Mouse (Mus musculus): ENCODE data around the gene Lmx1a. TPM values are rescaled to one million over a fixed set of nuclear protein-coding genes. Genes with fewer than 3 reads are reported as not detected.

Gene Lmx1a
- polyA plus RNA-seq, 2 experiments from 2014 or later: not detected

DNA sequence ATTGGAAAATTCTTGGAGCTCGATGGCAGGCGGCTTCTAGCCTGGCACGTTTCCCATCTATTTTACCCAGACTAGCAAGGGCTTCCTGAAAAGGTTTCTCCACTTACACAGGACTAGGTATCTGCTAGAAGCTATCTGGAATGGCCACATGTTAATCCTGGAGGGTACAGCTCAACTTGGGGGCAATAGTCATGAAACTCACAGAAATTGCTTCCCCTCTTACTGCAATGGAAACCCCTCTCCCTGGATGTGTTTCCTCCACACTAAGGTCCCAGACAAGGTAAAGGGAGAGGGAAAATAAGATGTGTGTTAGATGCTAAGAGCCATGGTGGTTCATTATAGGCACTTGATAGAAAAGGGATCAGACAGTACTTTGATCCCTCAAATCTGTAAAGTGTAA, 5.7 kb downstream of the Lmx1a start:
- no peak for ATAC-seq

DNA sequence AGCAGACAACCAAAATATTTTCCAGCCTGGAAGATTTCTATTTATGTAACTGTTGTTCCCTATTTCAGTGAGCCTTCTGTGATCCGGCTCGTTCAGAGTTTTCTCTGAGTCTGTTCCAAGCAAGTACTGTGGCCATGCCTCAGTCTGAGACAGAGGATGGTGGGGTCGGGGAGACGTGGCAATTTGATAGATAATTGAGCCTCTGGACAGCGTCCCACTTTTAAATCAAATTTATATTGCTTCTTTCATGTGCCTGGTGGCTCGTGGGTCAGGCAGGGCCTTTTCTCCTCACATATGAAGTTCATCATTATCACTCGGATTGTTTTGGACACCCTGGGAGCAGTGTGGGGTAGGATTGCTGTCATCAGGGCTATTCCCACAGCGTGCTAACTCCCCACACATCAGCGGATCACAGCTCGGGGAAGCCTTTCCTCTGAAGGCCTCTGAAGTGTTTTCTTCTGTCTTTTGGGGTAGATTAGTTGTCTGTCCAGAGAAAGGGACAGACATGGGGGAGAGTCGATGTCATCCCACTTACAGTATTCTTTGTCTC, 6.9 kb downstream of the Lmx1a start:
- no peak for ATAC-seq

DNA sequence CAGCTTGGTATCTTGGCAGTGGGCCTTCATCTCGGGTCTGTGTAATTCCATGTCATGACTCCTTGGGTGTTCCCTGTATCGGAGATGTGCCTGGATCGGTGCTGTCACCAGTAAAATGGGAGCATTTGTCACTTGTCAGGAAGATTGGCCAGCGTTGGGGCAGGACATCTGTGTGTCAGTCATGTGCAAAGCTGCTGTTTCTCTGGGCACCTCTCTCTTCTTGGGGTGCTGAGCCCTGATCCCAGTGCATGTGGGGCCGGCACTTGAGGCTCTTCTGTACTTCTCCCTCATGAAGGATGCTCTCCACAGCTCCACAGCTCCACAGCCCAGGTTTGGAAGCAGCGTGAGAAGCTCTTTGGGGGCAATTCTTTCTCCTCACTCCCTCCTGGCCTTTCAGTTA, 10.7 kb downstream of the Lmx1a start:
- ATAC-seq: no peak

DNA sequence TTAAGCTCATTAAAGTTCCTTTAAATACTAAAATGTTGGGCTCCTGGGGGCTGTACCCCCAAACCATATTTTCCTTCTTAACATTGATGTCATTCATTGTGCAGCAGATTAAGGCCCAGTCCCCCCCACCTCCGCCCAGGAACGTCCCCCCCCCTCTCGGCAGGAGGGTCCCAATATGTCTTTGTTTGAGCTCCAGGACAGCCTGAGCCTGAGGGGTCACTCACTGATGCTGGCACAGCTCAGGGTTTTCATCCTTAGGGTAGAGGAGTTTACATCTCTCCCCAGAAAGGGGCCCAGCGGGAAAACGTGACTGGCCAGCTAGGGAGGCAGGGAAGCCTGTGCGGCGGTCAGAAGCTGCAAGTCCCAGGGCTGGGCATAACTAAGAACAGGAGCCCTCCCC, 11.2 kb downstream of the Lmx1a start:
- ATAC-seq: no peak

DNA sequence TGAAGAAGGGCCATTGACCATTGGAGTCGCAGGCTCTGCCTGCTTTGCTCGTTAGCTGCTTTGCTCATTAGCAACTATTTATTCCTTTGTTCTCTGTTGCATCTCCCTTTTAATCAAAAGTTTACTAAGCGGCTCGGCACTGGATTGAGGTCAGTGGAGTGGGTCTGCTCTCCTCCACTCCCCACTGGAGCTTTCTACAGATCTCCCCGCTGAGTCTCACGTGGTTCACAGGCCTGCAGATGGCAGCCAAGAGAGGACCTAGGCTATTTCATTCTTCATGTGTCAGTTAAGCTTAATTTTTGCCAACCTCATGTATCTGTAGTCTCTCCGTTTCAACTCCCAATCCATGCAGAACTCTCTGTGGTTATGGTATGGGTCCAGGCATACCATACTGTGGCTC, 16.5 kb downstream of the Lmx1a start:
- ATAC-seq: no peak

DNA sequence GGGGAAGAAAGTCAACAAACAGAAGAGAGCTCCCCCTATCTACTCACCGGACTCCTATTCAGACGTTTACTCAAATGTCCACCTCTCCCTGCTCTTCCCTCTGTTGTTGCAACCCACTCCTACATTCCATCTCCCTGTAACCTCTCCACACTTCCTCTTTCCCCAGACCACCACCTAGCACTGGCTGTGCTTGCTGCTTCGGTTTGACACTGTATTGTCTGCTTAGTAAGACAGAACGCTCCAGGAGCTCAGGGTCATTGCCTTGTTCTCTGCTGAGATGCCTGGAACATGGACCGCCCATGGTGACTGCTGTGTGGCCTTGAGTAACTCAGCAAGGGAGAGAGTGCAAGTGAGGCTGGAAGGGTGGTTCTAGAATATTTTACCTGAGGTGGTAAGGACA, 19.7 kb downstream of the Lmx1a start:
- no peak for ATAC-seq

DNA sequence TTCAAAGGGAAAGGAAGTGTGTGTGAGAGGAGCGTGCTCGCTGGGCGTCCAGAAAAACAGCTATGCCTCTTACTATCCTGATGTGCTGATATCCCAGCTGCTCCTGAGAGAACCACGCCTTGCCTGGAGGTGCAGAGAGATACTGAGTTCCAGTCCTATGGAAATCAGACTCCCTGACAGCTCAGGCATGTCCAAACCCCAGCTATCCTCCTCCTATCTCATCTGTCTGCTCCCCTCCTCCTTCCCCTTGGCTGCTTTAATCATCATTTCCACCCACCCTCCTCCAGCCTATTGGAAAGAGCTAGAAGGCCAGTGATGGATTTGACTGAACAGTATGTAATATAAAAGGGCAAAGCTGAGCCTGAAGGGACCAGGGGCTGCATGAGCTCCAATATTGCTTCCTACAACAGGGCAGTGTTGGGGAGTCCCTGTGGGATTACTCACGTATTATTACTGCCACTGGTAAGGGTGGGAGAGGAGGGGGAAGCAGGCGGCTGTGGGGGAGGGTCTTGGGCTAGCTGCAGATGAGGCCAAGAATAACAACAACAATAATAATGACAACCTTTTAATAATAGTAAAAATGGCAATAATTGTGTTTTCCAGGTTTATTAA, 26.8 kb downstream of the Lmx1a start:
- no peak for ATAC-seq

DNA sequence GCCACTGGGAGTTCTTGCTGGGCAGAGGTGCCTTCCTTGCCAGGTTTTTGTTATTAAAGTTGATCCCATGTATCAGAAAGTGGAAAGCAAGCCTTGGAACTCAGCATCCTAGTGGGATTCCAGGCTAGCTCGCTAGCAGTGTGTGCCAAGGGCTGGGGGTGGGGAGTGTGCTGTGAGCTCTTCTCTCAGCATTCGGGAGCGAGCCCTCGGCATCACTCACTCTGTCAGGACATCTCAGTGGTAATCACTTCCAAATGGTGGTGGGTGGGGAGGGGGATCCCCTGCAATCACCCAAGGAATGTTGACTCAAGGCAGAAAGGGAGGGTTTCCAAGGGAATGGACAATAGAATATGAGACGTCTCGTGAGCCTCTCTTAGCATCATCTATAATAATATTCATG, 45.4 kb downstream of the Lmx1a start:
- no peak for ATAC-seq

DNA sequence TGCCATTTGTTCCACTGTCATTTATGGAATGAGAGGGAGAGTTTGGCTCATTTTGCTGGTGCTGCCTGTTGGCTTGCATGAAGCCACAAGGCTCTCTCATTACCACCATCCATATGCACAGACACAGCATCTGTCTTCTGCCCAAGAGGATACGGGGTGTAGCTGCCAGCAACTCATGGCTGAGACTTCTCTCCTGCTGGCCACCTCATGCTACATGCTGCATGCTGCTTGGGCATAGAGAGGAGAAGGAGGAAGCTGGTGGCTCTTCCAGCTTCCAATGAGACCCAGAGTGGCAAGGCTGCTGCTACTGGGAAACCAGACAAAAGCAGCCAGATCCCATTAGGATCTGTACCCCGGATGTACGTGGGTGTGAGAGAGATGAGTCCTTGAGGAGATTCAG, 47.8 kb downstream of the Lmx1a start:
- ATAC-seq: no peak

DNA sequence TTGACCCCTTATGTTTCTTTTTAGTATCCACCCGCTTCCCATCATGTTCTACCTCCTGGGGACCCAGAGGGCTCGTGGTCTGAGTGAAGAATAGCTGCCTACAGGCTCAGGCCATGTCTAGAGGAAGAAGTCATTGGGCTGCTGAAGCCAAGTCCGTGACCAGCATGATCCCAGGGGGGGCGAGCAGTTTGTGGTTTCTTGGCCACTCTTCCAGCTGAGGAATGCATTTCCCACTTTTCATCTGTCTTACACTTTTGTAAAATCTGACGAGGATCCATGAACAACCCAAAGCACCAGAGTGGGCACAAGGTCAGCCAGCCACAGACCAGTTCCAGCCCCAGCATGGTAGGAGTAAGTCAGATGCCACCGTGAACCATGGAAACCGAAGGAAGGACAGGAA, 50.2 kb downstream of the Lmx1a start:
- ATAC-seq: no peak

DNA sequence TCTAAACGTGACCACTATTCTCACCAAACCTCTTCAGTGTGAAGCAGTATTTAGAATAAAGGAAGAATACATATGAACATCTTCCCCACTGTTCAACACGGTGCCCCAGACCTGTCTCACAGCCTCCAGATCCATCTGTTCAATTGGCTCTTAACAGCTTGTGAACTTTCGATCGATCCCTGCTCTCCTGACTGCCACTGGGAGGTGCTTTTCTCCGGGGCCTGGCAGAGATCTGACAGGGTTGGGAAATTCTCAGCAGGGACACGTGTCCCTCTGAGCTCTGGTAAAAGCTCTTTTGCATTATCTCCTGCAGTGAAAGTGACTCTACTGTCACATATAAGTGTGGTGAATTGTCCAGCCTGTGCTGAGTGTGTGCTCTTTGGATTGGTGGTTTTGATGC, 57.6 kb downstream of the Lmx1a start:
- ATAC-seq: no peak

DNA sequence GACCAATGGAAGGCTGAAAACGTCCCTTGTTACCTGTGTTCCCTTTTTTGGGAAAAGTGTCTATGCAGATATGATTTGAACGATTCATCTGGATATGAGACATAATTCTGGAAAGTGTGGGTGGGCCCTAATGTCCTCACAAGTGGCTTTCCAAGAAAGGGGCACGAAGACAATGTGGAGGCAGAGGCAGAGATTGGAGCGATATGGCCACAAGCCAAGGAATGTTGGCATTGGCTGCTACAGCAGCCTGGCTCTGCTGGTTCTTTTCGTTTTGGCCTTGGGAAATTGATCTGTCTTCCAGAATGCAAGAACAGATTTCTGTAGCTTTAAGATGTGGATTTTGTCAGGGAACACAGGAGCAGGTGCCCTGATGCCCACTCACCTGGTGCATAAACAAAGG, 63.6 kb downstream of the Lmx1a start:
- no peak for ATAC-seq

DNA sequence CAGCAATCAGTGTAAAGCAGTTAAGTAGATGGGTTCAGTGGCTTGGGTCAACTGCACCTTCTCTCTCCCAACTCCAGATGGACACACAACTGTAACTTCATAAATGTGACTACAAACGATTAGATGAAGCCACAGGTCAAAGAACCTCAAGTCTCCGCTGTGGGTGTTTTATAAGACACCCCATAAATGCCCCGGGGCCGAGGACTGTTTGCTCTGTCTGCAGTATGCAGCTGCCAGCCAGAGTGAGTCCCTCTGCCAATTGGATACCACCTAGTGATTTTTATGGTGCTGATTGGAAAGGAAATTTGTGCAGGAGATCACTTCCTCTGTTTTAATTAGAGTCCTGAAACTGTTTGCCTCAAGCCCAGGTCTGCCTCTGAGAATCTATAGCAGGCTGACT, 65.0 kb downstream of the Lmx1a start:
- ATAC-seq: no peak

DNA sequence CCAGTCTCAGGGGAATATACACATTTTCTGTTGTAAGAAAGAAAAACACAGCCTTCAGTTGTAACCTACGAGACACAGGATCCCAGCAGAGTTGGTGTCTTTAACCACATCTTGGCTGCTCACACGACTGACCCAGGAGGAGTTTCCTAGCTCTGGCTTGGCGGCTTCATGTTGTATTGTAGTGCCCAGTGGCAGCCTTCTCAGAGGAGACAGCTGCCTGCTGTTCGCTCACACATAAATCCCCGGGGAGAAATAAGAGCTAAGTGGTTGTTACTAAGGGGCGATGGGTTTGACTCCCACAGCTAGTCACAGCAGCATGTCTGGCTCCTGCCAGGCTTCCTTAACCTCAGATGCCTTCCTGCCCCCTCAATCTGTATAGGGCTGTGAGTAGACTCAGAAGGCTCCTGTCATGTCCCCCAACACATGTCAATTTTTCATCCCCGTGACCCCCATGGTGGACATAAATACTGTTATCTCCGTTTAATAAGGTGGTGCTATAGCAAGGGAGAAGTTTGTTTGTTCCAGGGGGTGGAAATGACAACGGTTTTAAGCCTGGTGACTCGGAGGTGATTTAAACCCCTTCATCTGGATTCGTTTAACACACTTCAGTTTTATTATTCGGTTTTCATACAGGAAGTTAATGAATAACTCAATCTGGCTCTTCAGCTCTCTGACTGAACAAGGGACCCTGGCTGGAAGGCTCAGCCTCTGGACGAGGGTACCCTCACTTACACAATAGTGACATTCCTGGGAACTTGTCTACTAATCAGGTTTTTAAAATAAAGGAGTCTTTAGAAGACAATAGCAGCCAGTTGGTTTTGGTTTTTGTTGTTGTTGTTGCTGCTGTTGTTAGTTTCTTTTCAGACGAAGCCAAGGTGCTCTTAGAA, 65.8 kb downstream of the Lmx1a start:
- ATAC-seq: no peak

DNA sequence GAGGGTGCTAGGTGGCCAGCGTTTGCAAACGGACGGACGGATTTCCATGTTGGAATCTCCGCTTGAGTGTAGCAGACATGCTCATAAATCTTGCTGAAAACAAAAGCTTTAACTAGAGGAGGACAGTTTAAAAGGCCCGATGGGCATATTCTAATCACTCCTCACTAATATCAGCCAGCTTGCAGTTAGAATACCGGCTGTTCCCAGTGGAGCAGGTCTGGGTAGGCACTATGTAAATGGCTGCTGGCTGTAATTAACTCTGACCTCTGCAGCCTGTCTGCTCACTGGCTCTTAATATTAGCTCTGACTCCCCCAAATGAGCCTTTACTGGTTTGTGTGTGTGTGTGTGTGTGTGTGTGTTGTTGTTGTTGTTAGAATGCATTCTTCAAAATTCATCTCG, 69.2 kb downstream of the Lmx1a start:
- no peak for ATAC-seq

DNA sequence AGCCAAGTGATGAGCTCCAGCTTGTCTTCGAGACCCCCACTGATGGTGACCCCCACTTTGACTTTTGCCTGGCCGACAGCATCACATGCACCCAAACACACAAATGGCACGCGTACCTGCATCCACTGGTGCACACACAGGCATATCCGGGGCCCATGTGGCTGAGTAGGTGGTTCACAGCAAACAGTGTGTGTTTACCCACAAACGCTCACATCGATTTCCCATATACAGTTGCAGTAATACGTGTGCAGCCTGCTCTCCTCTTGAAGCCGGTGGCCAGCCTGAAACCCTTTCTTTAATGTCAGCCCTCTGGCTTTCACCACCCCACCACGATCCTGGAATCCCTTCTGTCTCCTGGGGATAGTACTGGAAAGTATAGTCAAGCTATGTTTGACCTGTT, 71.3 kb downstream of the Lmx1a start:
- no peak for ATAC-seq

DNA sequence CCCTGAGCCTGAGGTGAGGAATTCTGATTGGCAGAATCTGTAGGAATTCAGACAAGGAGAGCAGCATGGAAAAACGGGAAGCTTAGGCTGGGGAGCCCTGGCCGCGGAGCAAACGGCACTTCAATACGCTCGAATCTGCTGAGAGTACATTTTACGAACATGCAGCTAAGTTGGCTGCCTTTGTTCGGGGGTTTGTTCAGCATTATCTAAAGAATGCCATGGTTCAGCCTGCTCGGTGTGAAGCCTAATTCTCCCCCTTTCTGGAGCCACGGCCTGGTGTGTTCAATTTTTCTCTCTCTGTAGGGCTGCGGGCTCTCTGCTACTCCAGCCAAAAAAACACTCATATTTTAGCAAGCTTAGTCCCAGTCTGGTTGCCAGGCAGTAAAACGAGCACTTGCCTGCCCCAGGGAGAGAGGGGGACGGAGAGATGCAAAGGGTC, 72.8 kb downstream of the Lmx1a start:
- no peak for ATAC-seq

DNA sequence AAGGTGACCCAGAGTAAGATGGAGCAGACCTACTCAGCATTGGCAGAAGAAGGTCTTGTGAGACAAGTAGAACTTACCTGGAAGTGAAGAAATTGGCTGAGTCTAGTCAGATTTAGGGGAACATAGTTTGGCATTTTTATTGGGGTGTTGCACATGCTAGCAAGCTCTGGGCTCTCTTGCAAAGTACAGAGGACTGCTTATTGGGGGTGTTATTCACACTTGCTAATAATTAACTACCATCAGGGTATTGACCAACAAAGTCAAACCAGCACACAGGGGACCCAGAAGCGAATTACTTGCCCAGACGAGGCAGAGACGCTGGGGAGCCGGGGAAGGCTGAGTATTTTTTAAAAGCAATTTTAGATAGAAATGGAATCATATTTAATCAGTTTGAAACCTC, 77.6 kb downstream of the Lmx1a start:
- ATAC-seq: no peak

DNA sequence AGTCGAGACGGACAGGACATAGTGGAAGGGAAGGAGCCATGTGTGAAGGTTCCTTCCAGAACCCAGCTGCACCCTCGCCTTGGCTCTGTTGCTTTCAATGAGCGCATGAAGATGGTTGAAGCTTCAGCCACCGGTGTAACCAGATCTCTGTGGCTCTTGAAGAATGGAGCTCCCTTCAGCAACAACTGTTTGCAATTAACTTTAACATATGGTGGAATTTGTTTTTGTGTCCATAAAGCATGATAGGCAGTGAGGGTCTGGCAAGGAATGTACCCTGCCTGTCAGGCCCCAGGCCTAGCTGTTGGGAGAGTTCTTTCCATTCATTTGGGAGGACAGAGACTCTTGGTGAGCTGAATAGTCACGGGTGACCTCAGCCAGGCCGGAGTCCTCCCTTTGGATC, 81.4 kb downstream of the Lmx1a start:
- ATAC-seq: no peak

DNA sequence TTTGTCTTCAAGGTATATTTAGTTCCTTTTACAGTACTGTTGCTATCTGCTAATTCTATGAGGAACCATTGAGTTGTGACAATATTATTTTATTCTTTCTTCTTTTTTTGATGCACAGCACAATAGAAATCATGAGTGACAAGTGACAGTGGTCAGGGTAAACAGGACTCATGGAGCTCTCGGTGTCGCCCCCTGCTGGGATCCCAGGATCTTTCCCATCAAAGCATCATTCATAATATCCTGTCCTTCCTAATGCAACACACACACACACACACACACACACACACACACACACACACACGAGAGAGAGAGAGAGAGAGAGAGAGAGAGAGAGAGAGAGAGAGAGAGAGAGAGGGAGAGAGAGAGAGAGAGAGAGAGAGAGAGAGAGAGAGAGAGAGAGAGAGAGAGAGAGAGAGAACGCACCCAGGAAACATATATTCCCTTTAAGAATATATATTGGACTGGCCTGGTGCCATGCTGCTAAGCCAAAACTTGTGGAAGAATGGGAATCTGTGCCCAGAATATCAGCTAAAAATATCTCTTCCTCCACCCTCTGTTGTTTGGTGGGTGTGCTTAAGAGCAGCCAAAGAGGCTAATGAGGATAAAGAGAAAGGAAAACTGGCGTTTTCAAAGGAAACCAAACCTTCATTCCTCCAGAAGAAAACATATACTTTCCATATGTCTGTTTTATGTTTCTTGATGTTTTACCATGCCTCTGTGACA, 90.9 kb downstream of the Lmx1a start:
- ATAC-seq: no peak

DNA sequence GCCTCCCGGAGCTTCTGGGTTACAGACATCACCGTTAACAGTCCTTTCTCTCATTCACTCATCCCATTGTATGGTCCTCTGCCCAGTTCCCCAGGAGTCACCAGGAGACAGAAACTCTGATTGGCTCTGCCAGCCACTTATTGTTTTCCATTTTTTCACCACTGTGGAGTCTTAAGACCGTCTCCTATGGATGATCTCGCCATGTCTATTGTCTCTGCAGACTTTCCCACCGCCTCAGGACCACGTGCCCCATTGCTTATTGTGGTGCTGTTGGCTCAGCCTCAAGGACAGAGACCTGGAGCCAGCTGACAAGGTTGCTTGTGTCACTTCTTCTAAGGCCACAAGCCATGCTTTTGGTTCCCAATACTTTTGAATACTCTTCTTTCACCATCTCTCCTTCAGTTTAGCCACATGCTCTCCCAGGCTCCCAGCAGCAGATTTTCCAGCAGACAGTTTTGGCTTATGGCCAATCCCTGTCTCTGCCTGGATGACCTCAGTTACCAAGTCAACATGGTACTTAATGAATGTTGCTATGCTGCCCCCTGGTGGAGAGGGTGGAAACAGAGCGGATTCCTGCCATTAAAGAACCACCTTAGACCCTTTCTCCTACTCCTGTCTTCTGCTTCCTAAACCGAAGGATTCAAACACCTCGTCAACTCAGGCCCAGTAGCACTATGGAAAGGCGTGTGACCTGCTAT, 92.9 kb downstream of the Lmx1a start:
- no peak for ATAC-seq

DNA sequence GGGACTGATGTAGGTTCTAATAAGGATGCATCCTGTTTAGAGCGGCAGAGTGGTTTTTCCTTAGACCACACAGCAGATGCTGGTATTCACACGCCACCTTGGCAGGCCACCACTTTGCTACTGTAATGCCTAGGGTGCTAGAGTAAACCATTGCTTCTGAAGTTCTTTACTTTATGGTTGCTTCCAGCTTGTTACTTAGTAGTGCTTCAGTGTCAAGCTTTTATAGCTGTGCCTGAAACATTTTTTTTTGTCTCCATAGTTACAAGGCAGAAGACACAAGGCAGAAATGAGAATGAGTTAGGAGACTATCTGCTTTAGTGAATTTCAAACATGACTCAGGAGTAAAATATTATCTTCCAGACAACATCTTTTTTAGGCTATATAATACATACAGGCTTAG, 95.0 kb downstream of the Lmx1a start:
- ATAC-seq: no peak
